Mouse (Mus musculus): ENCODE results near the gene Limd2.

DNA sequence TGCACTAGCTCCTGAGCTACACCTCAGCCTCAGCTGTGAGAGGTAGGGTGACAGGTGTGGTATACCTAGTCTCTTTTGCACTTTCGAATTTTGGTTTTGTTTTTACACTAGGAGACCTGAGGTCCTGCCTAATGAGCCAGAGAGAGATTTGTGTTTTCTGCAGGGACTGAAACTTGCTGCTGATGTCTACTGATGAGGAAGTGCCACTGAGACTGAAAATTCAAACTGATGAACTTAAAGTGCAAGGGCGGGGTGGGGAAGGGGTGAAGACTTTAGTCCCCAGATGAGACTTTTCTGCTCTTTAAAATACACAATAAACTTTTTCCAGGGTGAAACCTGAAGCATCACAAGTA lies 19.8 kb upstream of the Limd2 start:
- TF ChIP-seq MYOD1 (IDR thresholded peaks at IDR 0.05; ENCODE audit: control insufficient read depth, insufficient read length, low read depth) (no peak), CTCF (IDR thresholded peaks at IDR 0.05; ENCODE audit: control insufficient read depth, insufficient read depth, insufficient read length) (no peak), MAX (IDR thresholded peaks at IDR 0.05) (no peak), CEBPB (IDR thresholded peaks at IDR 0.05; ENCODE audit: low read depth) (no peak), USF1 (IDR thresholded peaks at IDR 0.05; ENCODE audit: low read depth) (no peak), FOSL1 (IDR thresholded peaks at IDR 0.05; ENCODE audit: insufficient read depth, low read length, poor library complexity, severe bottlenecking) (no peak)
